Mouse (Mus musculus): ENCODE results near the gene Cux1. TPM values are rescaled to one million over a fixed set of nuclear protein-coding genes. Genes with fewer than 3 reads are reported as not detected.

Gene Cux1
- polyA plus RNA-seq, 1 experiment from 2014 or later, result 89.1 TPM

DNA sequence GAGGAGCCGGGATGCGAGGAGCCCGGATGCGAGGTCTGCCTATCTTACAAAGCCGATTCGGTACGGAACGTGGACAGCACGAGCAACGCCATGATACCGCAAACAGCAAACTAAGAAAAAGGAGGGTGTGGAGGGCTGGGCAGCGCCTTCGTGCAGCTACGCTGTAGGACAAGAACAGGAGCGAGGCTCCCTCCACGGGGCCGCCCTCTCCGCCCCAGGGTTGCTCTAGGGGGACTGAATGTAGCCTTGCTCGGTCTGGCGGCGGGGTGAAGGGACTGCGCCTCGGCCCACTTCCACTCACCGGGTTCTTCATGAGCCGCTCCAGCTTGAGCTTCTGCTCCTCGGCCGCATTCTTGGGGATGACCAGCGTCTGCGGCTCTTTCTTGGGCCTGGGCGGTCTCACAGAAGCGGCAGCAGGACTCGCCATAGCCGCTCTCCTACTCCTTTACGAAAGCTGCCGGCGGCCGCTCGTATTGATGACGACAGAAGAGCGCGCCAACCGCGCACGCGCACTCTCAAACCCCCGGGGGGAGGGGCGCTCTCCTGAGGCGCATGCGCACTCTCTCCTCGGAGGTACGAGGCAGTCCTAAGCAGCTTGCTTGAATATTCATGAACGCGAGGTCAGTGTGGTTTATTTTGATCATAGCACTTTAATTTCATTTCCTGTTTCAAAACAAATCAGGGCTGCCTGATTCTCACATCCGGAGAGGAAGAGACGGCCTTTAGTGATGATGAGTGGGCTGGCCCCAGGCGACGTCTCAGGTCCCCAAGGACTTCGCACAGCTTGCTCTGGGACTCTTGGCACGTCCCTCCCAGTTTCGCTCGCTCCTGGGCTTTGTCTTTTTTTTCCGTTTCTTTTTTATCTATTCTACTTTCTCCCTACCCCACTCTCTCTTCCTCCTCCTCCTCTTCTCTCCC, 368.6 kb downstream of the Cux1 start, which contains the start of gene Prkrip1:
Prkrip1 (minus strand) TSS at position 490 of the 918 bp plus-strand sequence.
- peak within 1 kb of the TSS; percentile 74 for H3K4me3 ChIP-seq (replicated peaks; ENCODE audit: low read length)
- peaks cover 8% of the 10 kb centered on the region for H3K4me1 ChIP-seq (replicated peaks; ENCODE audit: control insufficient read depth, insufficient read depth, low read length)
- peak; percentile 84 for ATAC-seq (ENCODE audit: low FRiP score)
- H3K9ac ChIP-seq, result peak within 1 kb of the TSS; percentile 83
- H3K4me2 ChIP-seq (replicated peaks), result peak within 1 kb of the TSS; percentile 88
- peak; percentile 99 for DNase-seq (ENCODE audit: low spot score)
- under 1% methylated on average over 62 of the region's 62 CpGs for WGBS
- peak within 1 kb of the TSS; percentile 80 for H3K27ac ChIP-seq
- H3K27me3 ChIP-seq (ENCODE audit: control insufficient read depth, insufficient read depth, low read length), result no peaks in the 10 kb centered on the region
- peaks cover 35% of the 10 kb centered on the region for H3K36me3 ChIP-seq (replicated peaks; ENCODE audit: control insufficient read depth, insufficient read depth)
- no peaks in the 10 kb centered on the region for H3K9me3 ChIP-seq (ENCODE audit: control insufficient read depth, low read length)

Small RNA genes within 50 kb of the gene (microRNA-seq; reads per million reads assigned to microRNA genes)
- not detected for gene Mir721

Other genes starting within 250 kb of the Cux1 start
- not detected in 2 replicates for gene Myl10, start 125.7 kb upstream of the Cux1 start, polyA plus RNA-seq (2014; fragmentation: Nextera tagmentation; extraction: Ambion mirVana)

Measured in hindbrain, embryonic 14.5 days (tissue).